Mouse (Mus musculus) megakaryocyte-erythroid progenitor cell, adult 5-6 weeks (primary cell): ENCODE data around the gene Dmd. TPM values are rescaled to one million over a fixed set of nuclear protein-coding genes. Genes with fewer than 3 reads are reported as not detected.

Experiments used
- ATAC-seq: replicated peaks from 2 replicates; pipeline ENCODE4 v1.8.0; 2016; ENCODE audit warnings: mild to moderate bottlenecking, inconsistent platforms; ENCODE audit not compliant: severe bottlenecking, poor library complexity, low FRiP score, low TSS enrichment
- total RNA-seq, 2 experiments: library from RNA; stranded (forward) in 1 of 2; stranded (reverse) in 1 of 2; fragments of 200-1000, 215-1000 nt in 1 of 2; fragments of >200 nt in 1 of 2; fragmentation: Nextera tagmentation in 1 of 2; gene quantifications; 2 replicates each; pipeline ENCODE4 v1.2.3; 2014 to 2017

Dmd gene
- total RNA-seq, 2 experiments from 2014 or later: 1.6 to 6.1 TPM

DNA sequence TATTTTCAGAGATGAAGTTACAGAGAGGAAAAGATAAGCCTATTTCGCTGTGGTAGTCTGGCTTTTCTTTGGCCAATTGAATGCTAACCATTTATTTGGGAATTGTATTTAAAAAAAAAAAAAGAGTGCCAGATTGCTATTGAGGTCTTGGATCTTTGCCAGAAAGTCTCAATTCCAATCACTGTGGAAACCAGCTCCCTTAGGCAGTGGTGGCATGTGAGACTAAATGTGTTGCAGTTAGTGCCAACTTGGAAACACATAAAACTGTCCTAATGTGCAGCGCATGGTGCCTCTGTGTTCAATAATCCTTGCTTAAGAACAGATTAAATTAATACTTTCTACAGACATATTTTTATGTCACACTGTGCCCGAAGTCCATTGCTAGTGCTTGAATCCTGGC, 2250.7 kb downstream of the Dmd start:
- ATAC-seq: no peak

DNA sequence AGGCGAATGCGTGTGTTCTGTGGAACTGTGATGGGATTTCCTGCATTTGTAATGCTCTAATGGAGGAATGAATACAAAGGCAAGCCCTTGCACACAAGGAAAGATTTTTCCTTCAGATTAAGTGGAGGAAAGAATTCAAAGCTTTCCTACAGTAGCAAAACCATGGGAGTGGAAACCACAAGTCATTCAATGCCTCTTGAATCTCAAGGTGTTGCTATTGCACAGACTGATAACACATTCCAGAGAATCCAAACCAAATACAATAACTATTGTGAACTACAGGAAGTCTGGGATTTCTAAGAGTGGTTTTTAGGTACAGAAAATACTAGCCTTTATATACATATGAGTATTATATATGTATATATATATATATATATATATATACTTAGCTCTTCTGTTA, 2258.3 kb downstream of the Dmd start:
- ATAC-seq: no peak

DNA sequence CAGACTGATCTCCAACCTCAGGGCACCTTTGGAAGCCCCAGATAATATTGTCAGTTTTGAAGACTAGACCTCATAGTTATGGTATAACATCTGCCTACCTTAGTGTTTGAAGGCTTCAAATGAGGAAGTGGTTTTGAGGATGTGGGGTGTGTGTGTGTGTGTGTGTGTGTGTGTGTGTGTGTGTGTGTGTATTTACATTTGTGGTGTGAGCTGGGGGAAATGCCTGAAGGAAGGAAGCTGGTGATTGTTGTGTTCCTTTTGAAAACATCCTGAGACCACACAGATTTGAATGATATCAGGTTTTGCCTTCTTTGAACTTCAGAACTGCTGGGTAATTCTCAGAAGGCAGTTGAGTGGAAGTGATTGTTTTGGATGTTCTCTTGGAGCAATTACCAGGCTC, 2278.2 kb downstream of the Dmd start:
- no peak for ATAC-seq

DNA sequence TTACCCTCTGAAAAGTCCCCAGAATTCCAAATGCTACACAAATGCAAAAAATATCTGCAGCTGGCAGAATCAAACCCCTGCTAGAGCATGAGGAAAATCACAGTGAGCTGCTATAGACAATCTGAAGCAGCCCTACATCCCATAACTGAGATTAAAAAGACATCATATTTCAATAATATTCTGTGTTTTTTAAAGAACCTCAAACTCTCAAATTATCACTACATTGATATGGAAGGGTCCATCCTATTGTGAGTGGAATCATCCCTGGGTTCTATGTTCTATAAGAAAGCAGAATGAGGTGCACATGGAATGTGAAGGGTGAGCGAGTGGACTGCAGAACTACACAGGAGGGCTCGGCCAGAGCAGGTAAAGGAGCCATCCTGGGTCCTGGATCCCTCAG, 2300.7 kb downstream of the Dmd start, which contains the start of gene Fthl17a:
Fthl17a (plus strand) TSS at position 301 of the 400 bp plus-strand sequence.
- ATAC-seq: no peak
